39 mouse cellular contexts compared by ENCODE assay signal in the genomic region with DNA sequence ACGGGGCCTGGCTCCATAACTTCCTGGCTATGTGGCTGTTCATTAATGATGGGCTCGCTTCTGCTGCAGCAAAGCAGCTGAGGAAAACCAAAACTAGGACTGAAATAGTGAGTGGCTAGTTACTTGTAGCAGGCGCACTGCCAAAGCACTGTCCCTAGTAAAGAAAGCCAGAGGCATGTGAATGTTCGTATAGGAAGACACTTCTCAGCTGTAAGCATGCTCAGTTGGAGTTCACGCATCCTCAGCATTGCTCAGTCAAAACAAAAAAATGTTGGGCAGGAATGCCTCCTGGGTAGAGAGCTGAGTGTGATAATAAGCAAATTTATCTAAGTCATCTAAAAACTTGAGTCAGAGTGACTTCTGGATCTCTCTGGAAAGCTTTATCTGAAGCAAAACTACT. TPM values are rescaled to one million over a fixed set of nuclear protein-coding genes. Genes with fewer than 3 reads are reported as not detected.
DNase-seq lines count a peak whose midpoint lies in the region; ATAC-seq and TF ChIP-seq lines count a peak whose summit lies in the region.
"Had no signal": no experiment of that assay in that cellular context is flagged by ENCODE, and none has a peak within 500 bp of the region (broad histone marks: within the 10 kb centered on the region; RNA-seq: fewer than 3 reads in every experiment).

No protein-coding gene starts in this region.

- ATAC-seq in intestine, embryonic 15.5 days, result no peak
- no peak for ATAC-seq in intestine, postnatal 0 days
- no peak for ATAC-seq in lung, embryonic 14.5 days (ENCODE audit: insufficient read depth)
- no peak for ATAC-seq in stomach, postnatal 0 days (ENCODE audit: low FRiP score, low TSS enrichment)
- ATAC-seq in liver, embryonic 12.5 days, result no peak
- ATAC-seq: forebrain, embryonic 14.5 days; hindbrain, embryonic 16.5 days; midbrain, embryonic 15.5 days had no signal

- TF ChIP-seq EP300 in stomach, postnatal 0 days (optimal IDR thresholded peaks at IDR 0.05), result no peak

- no peak for TF ChIP-seq CTCF in intestine, postnatal 0 days (IDR thresholded peaks at IDR 0.05; ENCODE audit: low read depth)
- TF ChIP-seq CTCF in lung, embryonic 14.5 days (IDR thresholded peaks at IDR 0.05; ENCODE audit: low read depth), result no peak
- no peak for TF ChIP-seq CTCF in stomach, postnatal 0 days (IDR thresholded peaks at IDR 0.05; ENCODE audit: low read depth)
- TF ChIP-seq CTCF in left cerebral cortex, adult 2 months (IDR thresholded peaks at IDR 0.05), result no peak

- no peaks in the 10 kb centered on the region for H3K9me3 ChIP-seq in intestine, embryonic 15.5 days
- no peaks in the 10 kb centered on the region for H3K9me3 ChIP-seq in intestine, postnatal 0 days (ENCODE audit: control insufficient read depth)
- H3K9me3 ChIP-seq in lung, embryonic 14.5 days (ENCODE audit: low read depth, low read length), result no peaks in the 10 kb centered on the region
- no peaks in the 10 kb centered on the region for H3K9me3 ChIP-seq in stomach, postnatal 0 days (ENCODE audit: control insufficient read depth, low read length)
- no peaks in the 10 kb centered on the region for H3K9me3 ChIP-seq in liver, embryonic 12.5 days (replicated peaks)
- H3K9me3 ChIP-seq: heart, embryonic 13.5 days; kidney, embryonic 15.5 days; limb, embryonic 13.5 days; liver, embryonic 13.5 days; midbrain, embryonic 15.5 days; neural tube, embryonic 15.5 days had no signal

- DNase-seq in lung, embryonic 14.5 days, result peak; percentile 39
- DNase-seq in lung, postnatal 25 days (ENCODE audit: low spot score), result no peak
- DNase-seq in adipocyte (ENCODE audit: low spot score), result peak; percentile 62
- no peak for DNase-seq in stomach, postnatal 0 days (ENCODE audit: low spot score)
- no peak for DNase-seq in left cerebral cortex, adult 2 months (ENCODE audit: extremely low spot score in 1 of 2, low spot score in 2 of 2)
- DNase-seq: cerebellum, adult 8-10 months; cerebellum, postnatal 25 days; kidney, adult 11 months; liver, embryonic 13.5 days; lung, adult 18-20 months; lung, postnatal 10 days; right cerebral cortex, postnatal 25 days; thymus, postnatal 4 days had no signal

- 50% methylated on average over 5 of the region's 5 CpGs for WGBS in intestine, embryonic 15.5 days
- 70% methylated on average over 5 of the region's 5 CpGs for WGBS in intestine, postnatal 0 days
- WGBS in lung, embryonic 14.5 days, result 42% methylated on average over 5 of the region's 5 CpGs
- WGBS in stomach, postnatal 0 days, result 56% methylated on average over 5 of the region's 5 CpGs
- WGBS in liver, embryonic 12.5 days (ENCODE audit: insufficient replicate concordance), result 63% methylated on average over 5 of the region's 5 CpGs

- H3K27me3 ChIP-seq in intestine, embryonic 15.5 days (replicated peaks), result no peaks in the 10 kb centered on the region
- H3K27me3 ChIP-seq in intestine, postnatal 0 days (replicated peaks; ENCODE audit: control insufficient read depth, insufficient read depth, low read length), result no peaks in the 10 kb centered on the region
- H3K27me3 ChIP-seq in lung, embryonic 14.5 days (ENCODE audit: insufficient read depth, low read length), result no peaks in the 10 kb centered on the region
- no peaks in the 10 kb centered on the region for H3K27me3 ChIP-seq in stomach, postnatal 0 days (ENCODE audit: control insufficient read depth, insufficient read depth, low read length)
- no peaks in the 10 kb centered on the region for H3K27me3 ChIP-seq in liver, embryonic 12.5 days (replicated peaks)
- H3K27me3 ChIP-seq: heart, embryonic 13.5 days; kidney, embryonic 15.5 days; limb, embryonic 13.5 days; liver, embryonic 13.5 days; midbrain, embryonic 15.5 days; neural tube, embryonic 15.5 days had no signal

- H3K36me3 ChIP-seq in intestine, embryonic 15.5 days, result no peaks in the 10 kb centered on the region
- H3K36me3 ChIP-seq in intestine, postnatal 0 days (ENCODE audit: control insufficient read depth, insufficient read depth), result no peaks in the 10 kb centered on the region
- H3K36me3 ChIP-seq in lung, embryonic 14.5 days (ENCODE audit: insufficient read depth), result no peaks in the 10 kb centered on the region
- H3K36me3 ChIP-seq in stomach, postnatal 0 days (ENCODE audit: control insufficient read depth, insufficient read depth, low read length), result no peaks in the 10 kb centered on the region
- H3K36me3 ChIP-seq in liver, embryonic 12.5 days, result no peaks in the 10 kb centered on the region
- H3K36me3 ChIP-seq: heart, embryonic 13.5 days; kidney, embryonic 15.5 days; limb, embryonic 13.5 days; liver, embryonic 13.5 days; midbrain, embryonic 15.5 days; neural tube, embryonic 15.5 days had no signal

- H3K4me1 ChIP-seq in intestine, embryonic 15.5 days (replicated peaks), result peaks cover 16% of the 10 kb centered on the region; the same call in 1 of the 2 replicates
- H3K4me1 ChIP-seq in intestine, postnatal 0 days (replicated peaks; ENCODE audit: control insufficient read depth, insufficient read depth, low read length), result peaks cover 9% of the 10 kb centered on the region
- H3K4me1 ChIP-seq in lung, embryonic 14.5 days (ENCODE audit: insufficient read depth), result no peaks in the 10 kb centered on the region
- peaks cover 8% of the 10 kb centered on the region; the same call in 1 of the 2 replicates for H3K4me1 ChIP-seq in stomach, postnatal 0 days (replicated peaks; ENCODE audit: control insufficient read depth, insufficient read depth)
- H3K4me1 ChIP-seq in liver, embryonic 12.5 days, result no peaks in the 10 kb centered on the region
- H3K4me1 ChIP-seq: neural tube, embryonic 15.5 days had no signal

- intact Hi-C loops in left cerebral cortex, adult 2 months (cut with DNase I), result no loop called here

- no peak overlapping the region for H3K4me3 ChIP-seq in intestine, embryonic 15.5 days (replicated peaks)
- H3K4me3 ChIP-seq in intestine, postnatal 0 days (ENCODE audit: low read depth, low read length), result no peak overlapping the region
- no peak overlapping the region for H3K4me3 ChIP-seq in lung, embryonic 14.5 days (ENCODE audit: low read depth, low read length)
- H3K4me3 ChIP-seq in stomach, postnatal 0 days (ENCODE audit: low read depth, low read length), result no peak overlapping the region
- no peak overlapping the region for H3K4me3 ChIP-seq in left cerebral cortex, adult 2 months
- no peak overlapping the region for H3K4me3 ChIP-seq in liver, embryonic 12.5 days
- H3K4me3 ChIP-seq: heart, embryonic 13.5 days; kidney, embryonic 15.5 days; limb, embryonic 13.5 days; liver, embryonic 13.5 days; midbrain, embryonic 15.5 days; neural tube, embryonic 15.5 days had no signal

- H3K9ac ChIP-seq in intestine, embryonic 15.5 days, result no peak overlapping the region
- H3K9ac ChIP-seq in intestine, postnatal 0 days (ENCODE audit: low read depth, low read length), result no peak overlapping the region
- no peak overlapping the region for H3K9ac ChIP-seq in lung, embryonic 14.5 days
- no peak overlapping the region for H3K9ac ChIP-seq in stomach, postnatal 0 days (ENCODE audit: low read length)
- no peak overlapping the region for H3K9ac ChIP-seq in liver, embryonic 12.5 days
- H3K9ac ChIP-seq: heart, embryonic 13.5 days; kidney, embryonic 15.5 days; limb, embryonic 13.5 days; liver, embryonic 13.5 days; midbrain, embryonic 15.5 days; neural tube, embryonic 15.5 days had no signal

- 0 out of 2 replicates have a peak overlapping the region, but pooled peaks have one; percentile 1 for H3K27ac ChIP-seq in intestine, embryonic 15.5 days
- H3K27ac ChIP-seq in intestine, postnatal 0 days (ENCODE audit: low read depth, low read length), result no peak overlapping the region
- H3K27ac ChIP-seq in lung, embryonic 14.5 days (ENCODE audit: low read depth), result no peak overlapping the region
- H3K27ac ChIP-seq in stomach, postnatal 0 days (replicated peaks), result 0 out of 2 replicates have a peak overlapping the region, but pooled peaks have one; percentile 4
- H3K27ac ChIP-seq in left cerebral cortex, adult 2 months, result no peak overlapping the region
- H3K27ac ChIP-seq in liver, embryonic 12.5 days, result no peak overlapping the region
- H3K27ac ChIP-seq: heart, embryonic 13.5 days; limb, embryonic 13.5 days; liver, embryonic 13.5 days; midbrain, embryonic 15.5 days; neural tube, embryonic 15.5 days had no signal

- H3K4me2 ChIP-seq in intestine, embryonic 15.5 days (replicated peaks), result no peak overlapping the region
- no peak overlapping the region for H3K4me2 ChIP-seq in intestine, postnatal 0 days (replicated peaks; ENCODE audit: low read depth)
- no peak overlapping the region for H3K4me2 ChIP-seq in lung, embryonic 14.5 days
- H3K4me2 ChIP-seq in stomach, postnatal 0 days (replicated peaks; ENCODE audit: low read depth), result no peak overlapping the region
- no peak overlapping the region for H3K4me2 ChIP-seq in liver, embryonic 12.5 days
- H3K4me2 ChIP-seq: heart, embryonic 13.5 days; kidney, embryonic 15.5 days; limb, embryonic 13.5 days; liver, embryonic 13.5 days; midbrain, embryonic 15.5 days; neural tube, embryonic 15.5 days had no signal

RNA-seq across cellular contexts. Expression of a gene that starts 11.2 kb away (rescaled TPM):
- polyA plus RNA-seq in intestine, embryonic 15.5 days (2015; fragmentation: Nextera tagmentation; extraction: Ambion mirVana), result 7.1 and 7.3 TPM in 2 replicates
- 5.0 and 5.3 TPM in 2 replicates for polyA plus RNA-seq in intestine, postnatal 0 days (2015; fragmentation: Nextera tagmentation; extraction: Ambion mirVana)
- polyA plus RNA-seq in lung, embryonic 14.5 days (2014; fragmentation: Nextera tagmentation; extraction: Ambion mirVana), result 10.4 and 11.9 TPM in 2 replicates
- polyA plus RNA-seq in stomach, postnatal 0 days (2015; fragmentation: Nextera tagmentation; extraction: Ambion mirVana), result 4.7 and 4.9 TPM in 2 replicates
- 10 to 100 TPM; 31.0 to 31.7 TPM for total RNA-seq in left cerebral cortex, adult 2 months (2021)
- polyA plus RNA-seq in liver, embryonic 12.5 days (2016; fragmentation: Nextera tagmentation; extraction: Ambion mirVana), result 5.6 and 7.9 TPM in 2 replicates

RNA-seq across cellular contexts. Expression of a gene that starts 25.1 kb away (rescaled TPM):
- polyA plus RNA-seq in intestine, embryonic 15.5 days (2015; fragmentation: Nextera tagmentation; extraction: Ambion mirVana), result 0.34 TPM in 2 replicates
- 0.04 TPM in 1 of 2 replicates, not detected in the other for polyA plus RNA-seq in intestine, postnatal 0 days (2015; fragmentation: Nextera tagmentation; extraction: Ambion mirVana)
- polyA plus RNA-seq in lung, embryonic 14.5 days (2014; fragmentation: Nextera tagmentation; extraction: Ambion mirVana), result not detected in 2 replicates
- polyA plus RNA-seq in stomach, postnatal 0 days (2015; fragmentation: Nextera tagmentation; extraction: Ambion mirVana), result 0.16 and 0.33 TPM in 2 replicates
- not detected for total RNA-seq in left cerebral cortex, adult 2 months (2021)
- 3.9 TPM in 2 replicates for polyA plus RNA-seq in liver, embryonic 12.5 days (2016; fragmentation: Nextera tagmentation; extraction: Ambion mirVana)
- total RNA-seq: CH12.LX; heart, adult 8-10 months; heart, postnatal 25 days; layer of hippocampus, adult 18-20 months; left cerebral cortex, adult 18-20 months; left cerebral cortex, postnatal 25 days had no signal
- polyA plus RNA-seq: C2C12; embryonic facial prominence, embryonic 11.5 days; forebrain, embryonic 14.5 days; hindbrain, embryonic 11.5 days; midbrain, embryonic 15.5 days; neural tube, embryonic 15.5 days; testis, adult 2 months had no signal

RNA-seq across cellular contexts. Expression of a gene that starts 33.2 kb away (rescaled TPM):
- 0.58 and 0.62 TPM in 2 replicates for polyA plus RNA-seq in intestine, embryonic 15.5 days (2015; fragmentation: Nextera tagmentation; extraction: Ambion mirVana)
- polyA plus RNA-seq in intestine, postnatal 0 days (2015; fragmentation: Nextera tagmentation; extraction: Ambion mirVana), result not detected in 2 replicates
- polyA plus RNA-seq in lung, embryonic 14.5 days (2014; fragmentation: Nextera tagmentation; extraction: Ambion mirVana), result not detected in 2 replicates
- 0.40 and 0.87 TPM in 2 replicates for polyA plus RNA-seq in stomach, postnatal 0 days (2015; fragmentation: Nextera tagmentation; extraction: Ambion mirVana)
- total RNA-seq in left cerebral cortex, adult 2 months (2021), result not detected
- polyA plus RNA-seq in liver, embryonic 12.5 days (2016; fragmentation: Nextera tagmentation; extraction: Ambion mirVana), result 14.5 and 16.7 TPM in 2 replicates
- total RNA-seq: adrenal gland, adult 18-20 months; gastrocnemius, adult 8-10 months; heart, postnatal 25 days; layer of hippocampus, adult 18-20 months; left cerebral cortex, adult 18-20 months; left cerebral cortex, postnatal 25 days had no signal
- polyA plus RNA-seq: embryonic facial prominence, embryonic 11.5 days; forebrain, embryonic 14.5 days; heart, embryonic 13.5 days; hindbrain, embryonic 11.5 days; midbrain, embryonic 15.5 days had no signal

RNA-seq across cellular contexts. Expression of a gene that starts 57.1 kb away (rescaled TPM):
- not detected in 2 replicates for polyA plus RNA-seq in intestine, embryonic 15.5 days (2015; fragmentation: Nextera tagmentation; extraction: Ambion mirVana)
- polyA plus RNA-seq in intestine, postnatal 0 days (2015; fragmentation: Nextera tagmentation; extraction: Ambion mirVana), result not detected in 2 replicates
- polyA plus RNA-seq in lung, embryonic 14.5 days (2014; fragmentation: Nextera tagmentation; extraction: Ambion mirVana), result not detected in 2 replicates
- polyA plus RNA-seq in stomach, postnatal 0 days (2015; fragmentation: Nextera tagmentation; extraction: Ambion mirVana), result 0.28 and 0.33 TPM in 2 replicates
- not detected for total RNA-seq in left cerebral cortex, adult 2 months (2021)
- not detected in 2 replicates for polyA plus RNA-seq in liver, embryonic 12.5 days (2016; fragmentation: Nextera tagmentation; extraction: Ambion mirVana)
- total RNA-seq: adrenal gland, adult 18-20 months; adrenal gland, postnatal 4 days; CH12.LX; ES-E14; gastrocnemius, adult 8-10 months; heart, adult 8-10 months; heart, postnatal 25 days; layer of hippocampus, adult 18-20 months; layer of hippocampus, postnatal 10 days; left cerebral cortex, adult 18-20 months; left cerebral cortex, postnatal 25 days had no signal
- polyA plus RNA-seq: C2C12; embryonic facial prominence, embryonic 11.5 days; forebrain, embryonic 14.5 days; heart, embryonic 13.5 days; hindbrain, embryonic 11.5 days; hindbrain, embryonic 16.5 days; kidney, embryonic 15.5 days; limb, embryonic 13.5 days; liver, embryonic 13.5 days; midbrain, embryonic 15.5 days; neural tube, embryonic 15.5 days; thymus, postnatal 0 days had no signal

Comparison
In these comparisons a context has a peak if more than half of its experiments do, and no peak if none do; other contexts are left out.
1. H3K27ac ChIP-seq: peak in intestine, embryonic 15.5 days (single experiment) and stomach, postnatal 0 days (single experiment); none in intestine, postnatal 0 days (single experiment), lung, embryonic 14.5 days (single experiment), left cerebral cortex, adult 2 months (single experiment) and liver, embryonic 12.5 days (single experiment).
2. DNase-seq: peak in lung, embryonic 14.5 days (single experiment) and adipocyte (single experiment); none in lung, postnatal 25 days (single experiment), stomach, postnatal 0 days (single experiment) and left cerebral cortex, adult 2 months (0 of 2).